Mouse (Mus musculus) megakaryocyte, embryonic 14.5 days (primary cell): ENCODE results near the gene Nsd1. TPM values are rescaled to one million over a fixed set of nuclear protein-coding genes. Genes with fewer than 3 reads are reported as not detected.
"Not testable (repeated sequence)": the region's sequence is repeated elsewhere in the genome, so short reads cannot be mapped to it uniquely, and the experiment has no call there.

ENCODE experiments used
- H3K27me3 ChIP-seq: replicated peaks from 2 replicates; pipeline ENCODE3; 2012; ENCODE audit warnings: inconsistent platforms
- H3K36me3 ChIP-seq: replicated peaks from 2 replicates; pipeline ENCODE3; 2012; ENCODE audit warnings: low read length, inconsistent platforms, mixed read lengths
- H3K4me1 ChIP-seq: 2 replicates; pipeline ENCODE4 v1.6.1; 2012; ENCODE audit warnings: inconsistent platforms
- H3K4me3 ChIP-seq: replicated peaks from 2 replicates; pipeline ENCODE3; 2012; ENCODE audit warnings: moderate library complexity, mild to moderate bottlenecking, inconsistent platforms
- H3K9me3 ChIP-seq: 2 replicates; pipeline ENCODE4 v1.6.1; 2012; ENCODE audit warnings: inconsistent platforms
- FLI1 ChIP-seq: IDR thresholded peaks from 2 replicates; pipeline ENCODE4 v1.6.1; 2012; ENCODE audit warnings: low read length, inconsistent platforms, mixed read lengths
- GATA1 ChIP-seq: IDR thresholded peaks from 3 replicates; pipeline ENCODE4 v1.6.1; 2012; ENCODE audit warnings: mixed read lengths, low read length, inconsistent platforms, borderline replicate concordance
- polyA plus RNA-seq: library from polyadenylated mRNA; stranded (reverse); fragments of >175 nt; gene quantifications from 2 replicates; pipeline ENCODE4 v1.2.3, GENCODE M21; 2012; ENCODE audit warnings: low replicate concordance; ENCODE audit not compliant: insufficient read depth

Gene Nsd1
- polyA plus RNA-seq, 1 experiment = 2.5 TPM

DNA sequence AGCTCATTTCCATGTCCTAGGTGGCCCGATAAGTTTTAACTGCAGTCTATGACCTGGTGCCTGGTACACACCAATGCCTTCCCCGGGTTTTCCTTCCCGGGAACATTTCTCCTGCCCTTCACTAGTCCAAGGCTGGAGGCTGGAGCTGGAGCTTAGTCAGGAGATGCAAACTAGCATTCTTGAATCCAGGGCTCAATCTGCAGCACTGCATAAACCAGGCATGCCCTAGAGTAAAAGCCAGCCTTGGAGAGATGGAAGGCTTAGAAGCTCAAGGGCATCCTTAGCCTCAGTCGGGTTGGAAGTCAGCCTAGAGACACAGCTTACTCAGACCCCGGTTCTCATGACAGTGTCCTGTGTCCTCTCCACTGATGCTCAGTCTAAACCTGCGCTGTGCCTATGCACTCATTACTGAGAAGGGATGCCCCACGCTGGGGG is 37.2 kb upstream of the Nsd1 start:
- TF ChIP-seq FLI1 (no peak), GATA1 (no peak)
- Histone ChIP-seq H3K4me3 (peak overlapping the region; percentile 0), H3K36me3 (no peaks in the 10 kb centered on the region)

DNA sequence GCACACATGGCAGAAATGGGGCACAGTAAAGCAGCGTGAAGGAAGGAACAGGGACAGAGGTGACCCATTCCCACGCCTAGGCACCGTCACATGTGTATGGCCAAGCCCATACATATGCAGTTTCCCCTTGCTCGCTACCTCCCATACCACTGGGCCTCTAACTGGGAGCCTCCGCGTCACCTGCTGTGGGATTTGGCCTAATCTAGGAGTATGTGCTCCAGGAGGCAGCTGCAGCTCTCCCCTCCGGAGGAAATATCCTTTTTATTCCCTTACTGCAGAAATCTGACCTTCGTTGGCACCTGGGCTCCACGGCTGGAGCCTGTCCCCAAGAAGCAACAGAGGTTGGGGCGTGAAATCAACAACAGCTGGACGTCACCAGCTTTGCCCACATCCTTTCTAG is 35.2 kb upstream of the Nsd1 start:
- no peaks in the 10 kb centered on the region for H3K36me3 ChIP-seq
- peaks cover 8% of the 10 kb centered on the region for H3K9me3 ChIP-seq
- peaks cover 29% of the 10 kb centered on the region for H3K27me3 ChIP-seq
- TF ChIP-seq GATA1 = no peak
- no peak for TF ChIP-seq FLI1
- no peak overlapping the region for H3K4me3 ChIP-seq
- peaks cover 17% of the 10 kb centered on the region for H3K4me1 ChIP-seq

More for the DNA sequence above, 37.2 kb upstream of the Nsd1 start:
- Histone ChIP-seq H3K27me3 (peaks cover 44% of the 10 kb centered on the region), H3K9me3 (peaks cover 13% of the 10 kb centered on the region), H3K4me1 (peaks cover 15% of the 10 kb centered on the region)

DNA sequence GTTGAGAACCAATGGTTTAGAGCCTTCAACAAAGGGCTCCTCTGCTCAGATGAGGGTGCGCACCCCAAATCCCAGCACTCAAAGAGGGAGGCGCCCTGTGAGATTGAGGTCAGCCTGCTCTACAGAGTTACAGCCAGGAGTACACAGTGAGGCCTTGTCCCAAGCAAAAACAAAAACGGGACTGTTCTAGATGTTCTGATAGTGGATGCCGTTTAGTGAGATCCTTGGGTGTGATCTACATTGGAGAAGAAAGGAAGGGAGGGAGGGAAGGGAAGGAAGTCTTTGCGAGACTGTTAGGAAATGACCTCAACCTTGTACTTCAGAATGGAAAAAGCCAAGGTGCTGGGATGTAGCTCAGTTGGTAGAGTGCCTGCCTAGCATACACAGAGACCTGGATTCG is 33.3 kb upstream of the Nsd1 start:
- Histone ChIP-seq H3K9me3 (0 out of 2 replicates have a peak, but pooled peaks cover 3% of the 10 kb centered on the region), H3K4me3 (no peak overlapping the region), H3K36me3 (peaks cover 2% of the 10 kb centered on the region), H3K4me1 (peaks cover 31% of the 10 kb centered on the region), H3K27me3 (peaks cover 29% of the 10 kb centered on the region)
- TF ChIP-seq FLI1 (no peak), GATA1 (no peak)

DNA sequence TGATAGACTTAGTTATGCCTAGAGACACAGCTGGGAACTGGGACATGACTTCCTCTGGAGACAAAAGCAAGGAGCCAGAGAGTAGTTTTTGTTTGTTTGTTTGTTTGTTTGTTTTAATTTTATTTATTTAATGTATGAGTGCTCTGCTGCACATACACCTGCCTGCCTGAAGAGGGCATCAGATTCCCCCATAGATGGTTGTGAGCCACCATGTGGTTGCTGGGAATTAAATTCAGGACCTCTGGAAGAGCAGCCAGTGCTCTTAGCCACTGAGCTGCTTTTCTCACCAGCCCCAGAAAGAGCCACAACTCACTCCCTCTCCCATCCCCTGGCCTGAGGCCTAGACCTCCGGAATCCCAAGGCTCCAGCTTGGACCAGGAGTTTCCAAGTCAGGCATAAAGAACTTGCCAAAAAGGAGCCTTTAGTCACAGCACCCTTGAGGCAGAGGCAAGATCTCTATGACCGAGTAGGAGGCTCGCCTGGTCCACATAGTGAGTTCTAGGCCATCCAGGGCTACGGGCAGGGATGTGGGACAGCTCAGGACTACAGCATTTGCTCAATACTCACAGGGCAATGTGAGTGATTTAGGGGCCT is 31.6 kb upstream of the Nsd1 start:
- peaks cover 2% of the 10 kb centered on the region for H3K36me3 ChIP-seq
- H3K27me3 ChIP-seq = peaks cover 14% of the 10 kb centered on the region
- no peak overlapping the region for H3K4me3 ChIP-seq
- H3K4me1 ChIP-seq = peaks cover 32% of the 10 kb centered on the region
- TF ChIP-seq FLI1 = no peak
- TF ChIP-seq GATA1 = no peak
- H3K9me3 ChIP-seq = 0 out of 2 replicates have a peak, but pooled peaks cover 3% of the 10 kb centered on the region

DNA sequence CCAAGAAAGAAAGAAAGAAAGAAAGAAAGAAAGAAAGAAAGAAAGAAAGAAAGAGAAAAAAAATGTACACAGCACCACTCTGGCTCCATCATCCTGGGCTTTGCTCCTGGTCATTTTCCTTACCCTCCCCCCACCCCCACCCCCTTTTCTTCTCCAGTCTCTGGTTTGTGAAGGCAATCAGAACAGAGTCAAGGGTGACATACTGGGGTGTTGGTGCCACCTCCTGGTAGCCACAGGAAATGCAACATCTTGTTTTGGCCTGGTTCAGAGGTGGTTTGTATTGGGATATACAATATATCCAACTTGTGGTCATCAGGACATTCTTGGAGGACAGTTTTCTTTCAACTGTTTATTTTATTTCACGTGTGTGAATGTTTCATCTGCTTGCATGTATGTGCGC is 31.0 kb upstream of the Nsd1 start:
- Histone ChIP-seq H3K36me3 (peaks cover 2% of the 10 kb centered on the region), H3K4me3 (no peak overlapping the region), H3K27me3 (peaks cover 13% of the 10 kb centered on the region), H3K9me3 (0 out of 2 replicates have a peak, but pooled peaks cover 3% of the 10 kb centered on the region), H3K4me1 (peaks cover 37% of the 10 kb centered on the region)
- no peak for TF ChIP-seq GATA1
- TF ChIP-seq FLI1 = no peak

DNA sequence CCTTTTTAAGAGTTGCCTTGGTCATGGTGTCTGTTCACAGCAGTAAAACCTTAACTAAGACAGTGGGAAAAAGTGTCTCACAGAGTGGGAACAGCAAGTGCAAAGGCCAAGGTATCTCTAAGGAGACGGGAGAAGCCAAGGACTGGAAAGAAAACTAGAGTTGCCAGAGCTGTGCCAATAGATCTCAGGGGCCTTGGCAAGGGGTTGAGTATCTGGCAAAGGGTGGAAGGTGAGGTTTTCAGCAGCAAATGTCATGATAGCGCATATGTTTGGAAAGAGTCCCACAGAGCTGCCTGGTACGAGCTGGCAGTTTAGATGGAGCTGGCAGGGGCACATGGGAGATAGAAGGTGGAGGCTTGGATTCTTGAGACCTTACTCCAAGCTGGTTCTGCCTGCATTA is 30.0 kb upstream of the Nsd1 start:
- peaks cover 3% of the 10 kb centered on the region for H3K27me3 ChIP-seq
- H3K4me1 ChIP-seq = peaks cover 39% of the 10 kb centered on the region
- TF ChIP-seq FLI1 (no peak), GATA1 (no peak)
- 0 out of 2 replicates have a peak, but pooled peaks cover 3% of the 10 kb centered on the region for H3K9me3 ChIP-seq
- H3K4me3 ChIP-seq = no peak overlapping the region
- peaks cover 2% of the 10 kb centered on the region for H3K36me3 ChIP-seq

DNA sequence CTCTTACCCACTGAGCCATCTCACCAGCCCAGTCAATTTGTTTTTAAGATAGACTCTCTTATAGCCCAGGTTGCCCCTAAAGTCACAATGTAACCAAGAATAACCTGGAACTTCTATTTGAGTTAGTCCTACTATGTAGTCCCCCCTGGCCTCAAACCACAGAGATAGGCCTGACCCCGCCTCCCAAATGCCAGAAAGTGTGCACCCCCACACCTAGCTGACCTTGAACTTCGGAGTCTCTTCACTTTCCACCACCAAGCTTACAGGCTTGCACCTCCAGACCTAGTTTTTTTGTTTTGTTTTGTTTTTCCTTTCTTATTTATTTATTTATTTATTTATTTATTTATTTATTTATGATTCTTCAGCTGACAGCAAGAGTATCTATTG is 27.8 kb upstream of the Nsd1 start:
- Histone ChIP-seq H3K9me3 (0 out of 2 replicates have a peak, but pooled peaks cover 3% of the 10 kb centered on the region), H3K4me3 (no peak overlapping the region), H3K27me3 (no peaks in the 10 kb centered on the region), H3K4me1 (peaks cover 39% of the 10 kb centered on the region), H3K36me3 (peaks cover 2% of the 10 kb centered on the region)
- TF ChIP-seq GATA1 (no peak), FLI1 (no peak)

DNA sequence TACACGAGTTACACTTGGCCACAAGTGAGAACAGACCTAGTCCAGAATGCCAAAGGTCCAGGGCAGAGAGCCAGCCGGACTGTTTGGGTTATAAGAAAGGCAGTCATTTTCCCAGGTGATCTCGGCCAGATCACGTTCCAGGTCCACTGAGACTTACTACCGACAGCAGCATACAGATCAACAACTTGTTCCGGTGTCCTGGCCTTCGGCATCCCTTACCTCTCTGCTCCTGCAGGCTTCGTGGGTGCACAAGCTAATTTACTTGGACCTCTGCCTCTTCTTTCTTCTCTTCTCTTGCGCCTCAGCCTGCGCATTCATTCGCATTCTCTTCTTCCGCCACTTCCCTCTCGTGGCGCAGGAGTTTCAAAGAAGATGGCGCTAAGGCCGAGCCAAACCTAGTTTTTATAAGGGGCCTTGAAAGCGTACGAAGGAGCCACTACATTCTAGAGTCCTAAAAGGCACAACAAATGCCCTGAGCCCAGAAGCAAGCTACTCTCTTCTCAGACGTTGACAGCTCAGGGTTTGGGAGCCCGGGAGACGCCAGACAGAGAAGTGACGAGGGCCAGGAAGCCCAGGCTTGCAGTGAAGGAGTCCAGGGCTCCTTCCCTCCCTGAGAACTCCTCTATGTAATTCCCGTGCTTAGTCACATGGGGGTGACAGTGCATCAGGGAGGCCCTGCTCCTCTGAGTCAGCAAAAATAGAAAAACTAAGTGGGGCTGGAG is 27.2 kb upstream of the Nsd1 start:
- no peak overlapping the region for H3K4me3 ChIP-seq
- peaks cover 2% of the 10 kb centered on the region for H3K36me3 ChIP-seq
- H3K9me3 ChIP-seq = 0 out of 2 replicates have a peak, but pooled peaks cover 3% of the 10 kb centered on the region
- TF ChIP-seq GATA1 (no peak), FLI1 (no peak)
- H3K4me1 ChIP-seq = peaks cover 39% of the 10 kb centered on the region
- H3K27me3 ChIP-seq = no peaks in the 10 kb centered on the region

DNA sequence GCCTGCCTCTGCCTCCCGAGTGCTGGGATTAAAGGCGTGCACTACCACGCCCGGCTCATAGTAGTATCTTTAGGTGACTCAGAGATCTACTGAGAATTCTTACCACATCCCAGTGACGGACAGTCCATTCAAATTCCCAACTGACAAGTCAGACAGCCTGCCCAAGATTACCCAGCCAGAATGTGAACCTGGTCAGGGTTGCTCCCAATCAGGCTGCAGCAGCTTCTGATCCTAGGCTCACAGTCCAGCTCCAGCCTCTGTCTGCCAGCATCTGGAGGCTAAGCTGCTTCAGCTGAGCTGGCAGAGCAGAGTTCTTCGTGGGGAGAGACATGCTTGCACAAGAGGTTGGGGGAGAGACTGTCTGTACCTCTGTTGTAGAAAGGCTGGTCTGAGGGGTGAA is 26.2 kb upstream of the Nsd1 start:
- no peak for TF ChIP-seq GATA1
- no peak for TF ChIP-seq FLI1
- H3K36me3 ChIP-seq = peaks cover 2% of the 10 kb centered on the region
- H3K27me3 ChIP-seq = no peaks in the 10 kb centered on the region
- 0 out of 2 replicates have a peak, but pooled peaks cover 3% of the 10 kb centered on the region for H3K9me3 ChIP-seq
- H3K4me3 ChIP-seq = peak overlapping the region; percentile 19
- peaks cover 35% of the 10 kb centered on the region for H3K4me1 ChIP-seq

DNA sequence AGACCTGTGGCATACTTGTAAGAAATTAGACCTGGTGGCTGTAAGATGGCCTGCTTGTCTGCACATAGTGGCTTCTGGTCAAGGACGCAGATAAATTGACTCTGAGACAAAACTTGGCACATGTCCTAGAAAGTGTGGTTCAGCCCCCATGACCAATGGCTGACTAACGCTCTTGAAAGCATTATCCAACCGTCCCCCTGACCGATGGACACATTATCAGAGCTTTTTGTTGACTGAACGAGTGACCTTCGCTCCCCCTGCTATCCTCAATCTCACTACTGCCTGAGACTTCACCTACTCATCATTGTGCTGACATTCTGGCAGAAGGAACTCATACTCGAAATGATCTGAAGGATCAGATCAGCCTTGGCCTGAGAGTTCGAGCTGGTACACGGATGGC is 22.5 kb upstream of the Nsd1 start:
- H3K36me3 ChIP-seq, H3K4me3 ChIP-seq, H3K9me3 ChIP-seq, H3K27me3 ChIP-seq: not testable (repeated sequence)
- peaks cover 42% of the 10 kb centered on the region for H3K4me1 ChIP-seq
